Mouse (Mus musculus) myocyte (in vitro differentiated cells): ENCODE results near the gene Prrt4.

Source experiments
- CEBPB ChIP-seq: IDR thresholded peaks from 2 replicates; pipeline ENCODE4 v1.6.1; 2011; ENCODE audit warnings: mild to moderate bottlenecking, moderate library complexity; ENCODE audit not compliant: poor library complexity, insufficient read depth, severe bottlenecking
- E2F4 ChIP-seq: IDR thresholded peaks from one replicate; pipeline ENCODE4 v1.6.1; 2011; ENCODE audit warnings: mild to moderate bottlenecking, control low read depth, moderate library complexity; ENCODE audit not compliant: insufficient read depth
- MAX ChIP-seq: IDR thresholded peaks from one replicate; pipeline ENCODE4 v1.6.1; 2011; ENCODE audit warnings: low read depth, mild to moderate bottlenecking, control low read depth
- MYOD1 ChIP-seq, 3 experiments: IDR thresholded peaks; one replicate each; pipeline ENCODE4 v1.6.1; 2011; ENCODE audit warnings: control low read depth in 2 of 3, low read depth in 2 of 3, mild to moderate bottlenecking in 2 of 3, moderate library complexity in 1 of 3; ENCODE audit not compliant: insufficient read length in 2 of 3, control insufficient read depth in 1 of 3
- POLR2A ChIP-seq: IDR thresholded peaks from one replicate; pipeline ENCODE4 v1.6.1; 2011; ENCODE audit warnings: low read depth, mild to moderate bottlenecking, control low read depth, moderate library complexity; ENCODE audit not compliant: insufficient read length
- REST ChIP-seq: IDR thresholded peaks from one replicate; pipeline ENCODE4 v1.6.1; 2011; ENCODE audit warnings: mild to moderate bottlenecking, control low read depth, moderate library complexity; ENCODE audit not compliant: insufficient read depth, insufficient read length
- USF1 ChIP-seq: IDR thresholded peaks from one replicate; pipeline ENCODE4 v1.6.1; 2011; ENCODE audit warnings: low read depth, mild to moderate bottlenecking, control low read depth, moderate library complexity

- TF ChIP-seq USF1 (no peak), CEBPB (no peak), MYOD1 (IDR thresholded peaks at IDR 0.05; ENCODE audit: control insufficient read depth in 1 of 3, insufficient read length in 2 of 3, low read depth in 2 of 3) (peak in 2 of 3 experiments; percentile 6 to 54), POLR2A (no peak), MAX (no peak), REST (no peak), E2F4 (no peak)
Observed at GRCm38 (mm10) chr6:29211146-29211545, 31.8 kb upstream of the Prrt4 start.
